Mouse (Mus musculus) testis, adult 2 months (tissue): ENCODE data around the gene Slc29a3. TPM values are rescaled to one million over a fixed set of nuclear protein-coding genes. Genes with fewer than 3 reads are reported as not detected.

Experiments
- H3K27ac ChIP-seq: fragments of 200-500 bp; 2 replicates; pipeline ENCODE4 v1.5.1; 2012; ENCODE audit warnings: low read depth, low read length; ENCODE audit not compliant: control insufficient read depth, insufficient read depth
- H3K27me3 ChIP-seq: fragments of 200-500 bp; 2 replicates; pipeline ENCODE4 v1.6.1; 2012; ENCODE audit warnings: mild to moderate bottlenecking, low read length, moderate library complexity; ENCODE audit not compliant: control insufficient read depth, insufficient read depth
- H3K36me3 ChIP-seq: fragments of 200-500 bp; 2 replicates; pipeline ENCODE4 v1.6.1; 2012; ENCODE audit warnings: mild to moderate bottlenecking, low read length; ENCODE audit not compliant: control insufficient read depth, insufficient read depth
- H3K4me1 ChIP-seq: fragments of 200-500 bp; 2 replicates; pipeline ENCODE4 v1.6.1; 2012; ENCODE audit warnings: low read length; ENCODE audit not compliant: control insufficient read depth, insufficient read depth
- H3K4me3 ChIP-seq: fragments of 200-500 bp; 2 replicates; pipeline ENCODE4 v1.5.1; 2012; ENCODE audit warnings: low read depth, mild to moderate bottlenecking, low read length, moderate library complexity, mixed read lengths; ENCODE audit not compliant: control insufficient read depth
- CTCF ChIP-seq: fragments of 200-500 bp; IDR thresholded peaks from 2 replicates; pipeline ENCODE4 v1.5.1; 2012; ENCODE audit warnings: low read depth, mild to moderate bottlenecking, inconsistent platforms, low read length, moderate library complexity; ENCODE audit not compliant: control insufficient read depth, insufficient read depth, insufficient replicate concordance
- POLR2A ChIP-seq: fragments of 200-500 bp; IDR thresholded peaks from 2 replicates; pipeline ENCODE4 v1.6.1; 2012; ENCODE audit warnings: low read depth, mild to moderate bottlenecking, inconsistent platforms, low read length, moderate library complexity; ENCODE audit not compliant: control insufficient read depth
- polyA plus RNA-seq: library from polyadenylated mRNA; depleted of rRNA; stranded (reverse); fragments of >200 nt; gene quantifications from 2 replicates; pipeline ENCODE4 v1.2.3, GENCODE M21; 2012

Gene Slc29a3
- polyA plus RNA-seq, 1 experiment = 66.3 TPM

- no peaks in the 10 kb centered on the region for H3K27me3 ChIP-seq
- H3K36me3 ChIP-seq = no peaks in the 10 kb centered on the region
- peaks cover 2% of the 10 kb centered on the region; the same call in 1 of the 2 replicates for H3K4me1 ChIP-seq
- H3K4me3 ChIP-seq = no peak overlapping the region
- TF ChIP-seq CTCF (no peak), POLR2A (no peak)
- no peak overlapping the region for H3K27ac ChIP-seq
Measured at GRCm38 (mm10) chr10:60708837-60709236, 43.8 kb downstream of the Slc29a3 start.

- TF ChIP-seq CTCF (no peak), POLR2A (no peak)
- Histone ChIP-seq H3K36me3 (no peaks in the 10 kb centered on the region), H3K27me3 (no peaks in the 10 kb centered on the region), H3K4me3 (no peak overlapping the region), H3K27ac (no peak overlapping the region), H3K4me1 (peaks cover 2% of the 10 kb centered on the region; the same call in 1 of the 2 replicates)
Measured at GRCm38 (mm10) chr10:60706268-60706667, 46.3 kb downstream of the Slc29a3 start.

- Histone ChIP-seq H3K36me3 (no peaks in the 10 kb centered on the region), H3K4me3 (no peak overlapping the region), H3K4me1 (peaks cover 2% of the 10 kb centered on the region; the same call in 1 of the 2 replicates), H3K27me3 (no peaks in the 10 kb centered on the region), H3K27ac (no peak overlapping the region)
- no peak for TF ChIP-seq POLR2A
- TF ChIP-seq CTCF = no peak
Measured at GRCm38 (mm10) chr10:60705134-60705533, 47.5 kb downstream of the Slc29a3 start.

- Histone ChIP-seq H3K27ac (no peak overlapping the region), H3K27me3 (no peaks in the 10 kb centered on the region), H3K36me3 (no peaks in the 10 kb centered on the region), H3K4me3 (no peak overlapping the region), H3K4me1 (no peaks in the 10 kb centered on the region)
- TF ChIP-seq POLR2A = no peak
- TF ChIP-seq CTCF = no peak
Measured at GRCm38 (mm10) chr10:60697775-60698174, 54.8 kb downstream of the Slc29a3 start.

- H3K4me1 ChIP-seq = no peaks in the 10 kb centered on the region
- H3K36me3 ChIP-seq = no peaks in the 10 kb centered on the region
- no peak overlapping the region for H3K27ac ChIP-seq
- peak; percentile 88 for TF ChIP-seq CTCF
- TF ChIP-seq POLR2A = no peak
- H3K4me3 ChIP-seq = peak overlapping the region; percentile 15
- H3K27me3 ChIP-seq = no peaks in the 10 kb centered on the region
Measured at GRCm38 (mm10) chr10:60696975-60697374, 55.6 kb downstream of the Slc29a3 start.

GRCm38 (mm10) chr10:60696390-60696789, 56.2 kb downstream of the Slc29a3 start, which contains the start of gene Cdh23:
Gene Cdh23 (minus strand): TSS chr10:60696490.
- no peaks in the 10 kb centered on the region for H3K27me3 ChIP-seq
- TF ChIP-seq CTCF (no peak), POLR2A (no peak; the same call in 1 of the 2 replicates)
- H3K36me3 ChIP-seq = no peaks in the 10 kb centered on the region
- H3K4me1 ChIP-seq = no peaks in the 10 kb centered on the region
- peak within 1 kb of the TSS; percentile 15 for H3K4me3 ChIP-seq
- H3K27ac ChIP-seq = no peak within 1 kb of the TSS

- no peak for TF ChIP-seq POLR2A
- TF ChIP-seq CTCF = no peak
- peak overlapping the region; percentile 57 for H3K4me3 ChIP-seq
- H3K36me3 ChIP-seq = no peaks in the 10 kb centered on the region
- H3K27me3 ChIP-seq = no peaks in the 10 kb centered on the region
- H3K4me1 ChIP-seq = peaks cover 5% of the 10 kb centered on the region
- no peak overlapping the region for H3K27ac ChIP-seq
Measured at GRCm38 (mm10) chr10:60691671-60692390, 60.8 kb downstream of the Slc29a3 start.

- Histone ChIP-seq H3K4me3 (no peak overlapping the region), H3K27me3 (no peaks in the 10 kb centered on the region), H3K36me3 (no peaks in the 10 kb centered on the region), H3K4me1 (peaks cover 12% of the 10 kb centered on the region), H3K27ac (no peak overlapping the region)
- TF ChIP-seq CTCF (no peak), POLR2A (no peak)
Measured at GRCm38 (mm10) chr10:60690960-60691359, 61.6 kb downstream of the Slc29a3 start.
